Mouse (Mus musculus): ENCODE results near the gene Alg9.

- TF ChIP-seq POLR2A (IDR thresholded peaks at IDR 0.05; ENCODE audit: low read depth, low read length): no peak
- TF ChIP-seq CTCF (IDR thresholded peaks at IDR 0.05; ENCODE audit: borderline replicate concordance, insufficient read depth, low read length): no peak
These were observed 72.3 kb downstream of the Alg9 start for GRCm38 (mm10) chr9:50847133-50847532.

All from embryonic fibroblast, embryonic 13.5 days (primary cell).